Mouse (Mus musculus) limb, embryonic 13.5 days (tissue): ENCODE data around the gene Med27. TPM values are rescaled to one million over a fixed set of nuclear protein-coding genes. Genes with fewer than 3 reads are reported as not detected.

Experiments
- ATAC-seq: fragments of 200-750 bp; cut with Nextera tagmentation; 2 replicates; pipeline ENCODE4 v1.8.0; 2017; ENCODE audit warnings: low read depth, moderate number of reproducible peaks, moderate TSS enrichment; ENCODE audit not compliant: low FRiP score
- H3K27ac ChIP-seq: fragments of 300-500 bp; sonication (generic); 2 replicates; pipeline ENCODE4 v1.5.1; 2015; ENCODE audit warnings: inconsistent platforms, mild to moderate bottlenecking, moderate library complexity
- H3K27me3 ChIP-seq: fragments of 300-500 bp; sonication (generic); 2 replicates; pipeline ENCODE4 v1.6.1; 2015; ENCODE audit warnings: mild to moderate bottlenecking, inconsistent platforms
- H3K36me3 ChIP-seq: fragments of 300-500 bp; sonication (generic); 2 replicates; pipeline ENCODE4 v1.6.1; 2015; ENCODE audit warnings: inconsistent platforms, mild to moderate bottlenecking, moderate library complexity
- H3K4me1 ChIP-seq: fragments of 300-500 bp; sonication (generic); 2 replicates; pipeline ENCODE4 v1.6.1; 2015; ENCODE audit warnings: inconsistent platforms
- H3K4me2 ChIP-seq: fragments of 300-500 bp; sonication (generic); replicated peaks from 2 replicates; pipeline ENCODE4 v1.6.1; 2015; ENCODE audit warnings: inconsistent platforms, mild to moderate bottlenecking, moderate library complexity
- H3K4me3 ChIP-seq: fragments of 300-500 bp; sonication (generic); 2 replicates; pipeline ENCODE4 v1.5.1; 2015; ENCODE audit warnings: moderate library complexity, mild to moderate bottlenecking, inconsistent platforms
- H3K9ac ChIP-seq: fragments of 300-500 bp; sonication (generic); 2 replicates; pipeline ENCODE4 v1.6.1; 2015; ENCODE audit warnings: mild to moderate bottlenecking, inconsistent platforms
- H3K9me3 ChIP-seq: fragments of 300-500 bp; sonication (generic); 2 replicates; pipeline ENCODE4 v1.6.1; 2016; ENCODE audit warnings: inconsistent platforms
- WGBS: fragments of 180-500 bp; shearing (Covaris S2); methylation state at CpG from one replicate; pipeline ENCODE4 v1.1.7; 2015; 5-methylcytosine and 5-hydroxymethylcytosine counted together
- microRNA-seq: library from miRNA; unstranded; fragments of <30 nt; microRNA quantifications from one replicate; pipeline ENCODE4, GENCODE M21; 2016
- polyA plus RNA-seq: library from polyadenylated mRNA; unstranded; fragments of >200 nt; fragmentation: Nextera tagmentation; extraction: Ambion mirVana; gene quantifications from 2 replicates; pipeline ENCODE4 v1.2.1, GENCODE M21; 2015

The Med27 gene
- polyA plus RNA-seq, 1 experiment from 2014 or later = 55.6 TPM

DNA sequence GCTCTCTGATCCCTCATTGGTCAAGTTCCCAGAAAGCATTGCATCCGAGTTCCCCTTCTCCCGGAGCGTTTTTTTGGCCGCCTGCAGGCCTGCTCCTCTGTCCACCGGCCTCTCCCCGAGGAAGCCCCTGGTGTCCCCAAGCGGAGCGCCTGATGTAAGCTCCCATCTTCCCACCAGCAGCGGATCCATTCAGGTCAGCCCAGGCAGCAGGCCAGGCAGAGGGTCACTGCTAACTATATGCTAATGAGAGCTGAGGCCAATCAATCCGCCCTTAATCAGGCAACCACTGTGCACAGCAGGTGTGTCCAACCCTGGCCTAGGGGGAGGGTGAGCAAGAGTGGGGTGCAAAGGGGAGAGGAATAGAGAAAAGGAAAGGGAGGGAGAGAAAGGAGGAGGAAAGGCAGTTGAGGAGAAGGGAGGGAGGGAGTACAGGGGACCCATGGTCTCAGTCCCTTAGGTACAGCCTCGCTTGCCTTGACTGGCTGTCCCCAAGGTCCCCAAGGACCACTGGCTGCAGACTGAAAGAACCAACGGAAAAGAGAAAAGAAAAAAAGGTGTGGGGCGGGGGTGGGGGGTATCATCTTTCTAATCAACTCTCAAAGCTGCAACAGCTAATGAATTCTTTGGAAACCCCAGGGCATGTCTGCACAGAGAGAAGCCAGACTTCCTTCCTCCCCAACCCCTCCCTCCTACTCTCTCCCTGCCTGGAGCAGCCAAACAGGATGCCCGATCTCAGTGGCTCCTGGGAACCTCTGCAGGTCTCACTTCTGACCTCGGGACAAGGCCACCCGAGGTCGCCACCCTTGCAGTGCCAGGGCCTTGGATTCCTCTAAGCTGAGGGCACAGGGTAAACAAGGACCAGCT lies 219.2 kb downstream of the Med27 start:
- no peaks in the 10 kb centered on the region for H3K9me3 ChIP-seq
- no peak overlapping the region for H3K4me2 ChIP-seq
- 4% methylated on average over 17 of the region's 17 CpGs for WGBS
- no peaks in the 10 kb centered on the region for H3K36me3 ChIP-seq
- no peak overlapping the region for H3K4me3 ChIP-seq
- no peak overlapping the region for H3K27ac ChIP-seq
- no peaks in the 10 kb centered on the region for H3K27me3 ChIP-seq
- ATAC-seq = no peak
- H3K4me1 ChIP-seq = 0 out of 2 replicates have a peak, but pooled peaks cover 5% of the 10 kb centered on the region
- H3K9ac ChIP-seq = no peak overlapping the region

DNA sequence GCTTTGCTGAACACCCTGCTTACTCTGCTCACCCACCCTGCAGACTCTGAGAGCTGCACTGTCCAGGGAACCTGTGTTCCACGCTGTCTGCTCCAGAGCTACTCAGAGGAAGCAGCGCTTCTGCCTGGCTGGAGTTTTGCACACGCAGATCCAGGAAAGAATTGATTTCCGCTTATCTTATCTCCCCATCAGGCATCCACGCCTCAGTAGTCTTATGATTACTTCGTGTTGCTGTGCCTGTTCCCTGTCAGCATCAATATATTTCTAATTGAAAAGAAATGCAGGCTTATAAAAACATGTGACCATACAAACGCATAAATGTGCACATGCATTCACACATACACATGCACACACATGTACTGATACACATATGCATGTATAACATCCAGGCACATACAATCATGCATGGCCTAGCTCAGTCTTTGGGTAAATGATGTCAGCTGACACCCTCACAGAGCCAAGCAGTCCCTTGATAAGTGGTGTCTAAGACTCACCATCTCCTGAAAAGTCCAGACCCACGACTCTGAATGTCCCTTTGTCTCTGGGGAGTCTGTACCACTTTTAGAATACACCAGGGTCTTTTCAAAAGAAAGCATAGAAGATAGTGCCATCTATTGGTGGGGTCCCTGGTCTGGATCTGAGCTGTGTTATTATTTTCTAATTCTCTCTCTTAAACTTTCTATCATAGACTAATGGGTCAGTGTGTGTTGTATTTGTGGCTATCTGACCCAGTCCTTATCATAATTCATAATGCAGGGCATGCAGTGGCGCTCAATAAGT lies 225.5 kb downstream of the Med27 start:
- H3K9me3 ChIP-seq = no peaks in the 10 kb centered on the region
- WGBS = 66% methylated on average over 9 of the region's 9 CpGs
- no peak overlapping the region for H3K9ac ChIP-seq
- H3K4me3 ChIP-seq = no peak overlapping the region
- no peaks in the 10 kb centered on the region for H3K36me3 ChIP-seq
- H3K4me2 ChIP-seq = no peak overlapping the region
- no peak overlapping the region for H3K27ac ChIP-seq
- ATAC-seq = no peak
- peaks cover 15% of the 10 kb centered on the region for H3K27me3 ChIP-seq
- H3K4me1 ChIP-seq = peaks cover 4% of the 10 kb centered on the region; the same call in 1 of the 2 replicates

DNA sequence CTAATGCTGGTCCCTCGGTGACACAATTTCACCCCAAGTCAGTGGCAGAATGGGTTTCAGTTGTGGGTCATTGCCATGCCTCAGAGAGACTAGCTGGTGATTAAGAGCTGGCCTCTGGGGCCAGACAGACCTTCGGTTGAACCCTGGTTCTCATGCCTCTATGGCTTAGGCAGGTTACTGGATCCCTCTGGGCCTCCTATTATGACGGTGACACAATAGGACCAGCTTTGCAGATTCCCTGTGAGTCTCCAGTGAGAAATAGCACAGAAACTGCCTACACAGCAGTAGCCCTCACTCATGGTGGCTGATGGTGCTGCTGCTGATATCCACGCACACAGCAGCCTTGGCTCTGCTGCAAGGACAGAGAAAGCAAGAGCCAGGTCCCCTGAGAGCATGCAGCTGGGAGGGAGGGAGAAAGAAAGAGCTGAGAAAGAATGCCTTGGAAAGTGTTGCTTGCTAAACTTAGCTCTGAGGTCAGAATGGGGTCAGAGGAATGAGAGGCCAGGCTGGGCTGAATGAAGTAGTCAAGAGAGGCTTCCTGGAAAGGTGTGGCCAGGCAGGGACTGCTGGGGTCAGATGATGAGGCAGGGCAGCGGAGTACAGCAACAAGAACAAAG lies 226.3 kb downstream of the Med27 start:
- 70% methylated on average over 5 of the region's 5 CpGs for WGBS
- Histone ChIP-seq H3K36me3 (no peaks in the 10 kb centered on the region), H3K9me3 (no peaks in the 10 kb centered on the region), H3K27me3 (peaks cover 15% of the 10 kb centered on the region), H3K27ac (no peak overlapping the region), H3K4me1 (peaks cover 4% of the 10 kb centered on the region; the same call in 1 of the 2 replicates), H3K9ac (no peak overlapping the region), H3K4me2 (no peak overlapping the region), H3K4me3 (no peak overlapping the region)
- ATAC-seq = no peak

DNA sequence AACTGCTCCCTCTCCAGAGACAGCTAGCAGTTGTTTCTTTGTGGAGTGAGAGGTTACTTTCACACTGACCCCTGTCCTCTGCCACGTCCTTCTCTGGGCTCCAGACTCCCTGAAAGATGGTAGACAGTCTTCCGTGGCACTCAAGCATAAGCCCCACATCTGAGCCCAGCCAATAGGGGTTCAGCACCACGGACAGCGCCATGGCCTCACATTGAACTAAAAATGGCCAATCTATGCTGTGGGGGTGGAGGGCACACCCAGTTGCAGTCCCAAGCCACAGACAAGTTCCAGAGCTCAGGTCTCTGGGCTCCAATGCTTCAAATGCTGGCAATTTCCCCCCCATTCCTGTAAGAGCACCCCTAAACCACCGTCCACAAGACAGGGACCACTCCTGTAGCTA lies 227.0 kb downstream of the Med27 start:
- Histone ChIP-seq H3K9me3 (no peaks in the 10 kb centered on the region), H3K4me1 (peaks cover 4% of the 10 kb centered on the region; the same call in 1 of the 2 replicates), H3K27ac (no peak overlapping the region), H3K4me2 (no peak overlapping the region), H3K36me3 (no peaks in the 10 kb centered on the region), H3K27me3 (peaks cover 15% of the 10 kb centered on the region), H3K9ac (no peak overlapping the region), H3K4me3 (no peak overlapping the region)
- no peak for ATAC-seq
- WGBS = 10% methylated on average over 5 of the region's 5 CpGs

DNA sequence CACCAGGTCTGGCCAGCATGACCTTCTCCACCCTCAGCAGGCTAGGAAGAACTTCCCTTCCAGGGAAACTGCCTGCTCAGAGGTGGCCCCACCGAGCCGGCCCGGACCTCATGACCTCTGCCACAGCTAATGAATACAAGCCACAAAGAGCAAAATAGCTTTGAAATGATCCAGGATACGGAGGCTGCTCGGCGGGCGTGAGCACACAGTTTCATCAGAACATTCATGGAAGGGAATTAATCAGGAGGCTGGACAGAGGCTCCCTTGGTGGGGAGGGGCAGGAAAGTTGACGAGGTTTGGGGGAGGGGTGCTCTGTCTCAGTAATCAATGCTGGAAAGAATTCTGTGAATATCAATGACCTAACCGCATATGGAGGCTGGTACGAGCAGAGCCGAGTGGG lies 227.6 kb downstream of the Med27 start:
- no peak overlapping the region for H3K4me3 ChIP-seq
- no peak overlapping the region for H3K9ac ChIP-seq
- 17% methylated on average over 11 of the region's 11 CpGs for WGBS

More for the DNA sequence above, 227.6 kb downstream of the Med27 start:
- ATAC-seq = no peak
- Histone ChIP-seq H3K9me3 (no peaks in the 10 kb centered on the region), H3K36me3 (no peaks in the 10 kb centered on the region), H3K4me2 (no peak overlapping the region), H3K27ac (no peak overlapping the region), H3K27me3 (peaks cover 15% of the 10 kb centered on the region), H3K4me1 (peaks cover 4% of the 10 kb centered on the region; the same call in 1 of the 2 replicates)

Small RNA genes within 50 kb of the gene (microRNA-seq; reads per million reads assigned to microRNA genes)
- gene Mir133c = not detected

Other genes starting within 250 kb of the Med27 start
- gene Setx, start 222.6 kb upstream of the Med27 start, polyA plus RNA-seq = 9.8 and 11.1 TPM in 2 replicates
- gene Ntng2, start 93.8 kb upstream of the Med27 start, polyA plus RNA-seq = 0.31 and 0.50 TPM in 2 replicates